Comparison of ENCODE assay signal across 20 mouse cellular contexts in the genomic region with DNA sequence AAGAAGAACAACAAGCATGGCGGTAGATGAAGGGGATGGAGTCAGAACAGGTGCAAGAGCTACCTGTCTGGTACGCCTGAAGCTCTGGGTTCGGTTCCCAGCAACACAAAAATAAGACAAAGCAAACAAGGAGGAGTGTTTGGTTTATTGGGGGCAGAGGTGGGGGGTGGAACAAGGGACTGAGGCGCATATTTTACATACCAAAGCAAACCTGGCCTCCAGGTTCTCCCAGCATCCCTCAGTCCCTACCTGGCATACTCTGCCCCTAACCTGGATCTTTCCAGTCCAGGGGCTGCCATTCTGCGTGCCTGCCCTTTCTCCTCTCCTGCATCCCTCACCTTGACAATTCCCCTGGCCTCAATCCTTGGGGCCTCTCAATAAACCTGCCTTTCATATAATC. TPM values are rescaled to one million over a fixed set of nuclear protein-coding genes. Genes with fewer than 3 reads are reported as not detected.
DNase-seq lines count a peak whose midpoint lies in the region; TF ChIP-seq lines count a peak whose summit lies in the region.
"Had no signal": no experiment of that assay in that cellular context is flagged by ENCODE, and none has a peak within 500 bp of the region (broad histone marks: within the 10 kb centered on the region; RNA-seq: fewer than 3 reads in every experiment).

No protein-coding gene starts in this region.

- H3K36me3 ChIP-seq in E14TG2a.4 (ENCODE audit: insufficient read depth, low read length): no peaks in the 10 kb centered on the region
- H3K36me3 ChIP-seq: embryonic facial prominence, embryonic 13.5 days; forebrain, embryonic 15.5 days; G1E had no signal

- peaks cover 54% of the 10 kb centered on the region for H3K4me1 ChIP-seq in E14TG2a.4 (replicated peaks; ENCODE audit: low read depth, low read length)
- H3K4me1 ChIP-seq: forebrain, embryonic 13.5 days; forebrain, embryonic 15.5 days had no signal

- TF ChIP-seq CTCF in E14TG2a.4 (conservative IDR thresholded peaks at IDR 0.05; ENCODE audit: low read length): no peak

- peaks cover 10% of the 10 kb centered on the region; the same call in 1 of the 2 replicates for H3K27me3 ChIP-seq in E14TG2a.4 (ENCODE audit: insufficient read depth, low read length)
- H3K27me3 ChIP-seq: embryonic facial prominence, embryonic 13.5 days; forebrain, embryonic 13.5 days; forebrain, embryonic 15.5 days; Patski had no signal

- DNase-seq in heart, adult 11 months: peak; percentile 52
- no peak for DNase-seq in heart, adult 9 months (ENCODE audit: low spot score in 2 of 2)
- peak; percentile 37 for DNase-seq in ES-CJ7 (ENCODE audit: low read depth, low spot score)
- no peak for DNase-seq in gastrocnemius, postnatal 25 days
- no peak for DNase-seq in layer of hippocampus, adult 11-12 months (ENCODE audit: low spot score)
- no peak for DNase-seq in adrenal gland, postnatal 14 days
- DNase-seq: adrenal gland, postnatal 10 days; adrenal gland, postnatal 36 days; cerebellum, adult 11-12 months; cerebellum, adult 2 months; cerebellum, adult 9-10 months; cerebellum, postnatal 10 days; cerebellum, postnatal 25 days; forebrain, postnatal 0 days had no signal

- H3K9me3 ChIP-seq in E14TG2a.4 (ENCODE audit: low read length): no peaks in the 10 kb centered on the region
- H3K9me3 ChIP-seq: embryonic facial prominence, embryonic 13.5 days; forebrain, embryonic 13.5 days; forebrain, embryonic 15.5 days; G1E had no signal

- peak overlapping the region; percentile 23; the same call in 1 of the 2 replicates for H3K4me3 ChIP-seq in E14TG2a.4 (replicated peaks; ENCODE audit: low read length)
- H3K4me3 ChIP-seq: embryonic facial prominence, embryonic 13.5 days; forebrain, embryonic 13.5 days; forebrain, embryonic 15.5 days had no signal

RNA-seq across cellular contexts. Expression of a gene that starts 42.5 kb away (rescaled TPM):
- under 1 TPM; 0.92 to 0.94 TPM for total RNA-seq in gastrocnemius, postnatal 25 days (2021)
- 3.0 and 3.6 TPM in 2 replicates for total RNA-seq in adrenal gland, postnatal 14 days (2021)

RNA-seq across cellular contexts. Expression of a gene that starts 42.6 kb away (rescaled TPM):
- total RNA-seq in gastrocnemius, postnatal 25 days (2021): 1 to 10 TPM; 7.4 to 9.8 TPM
- 29.1 and 32.4 TPM in 2 replicates for total RNA-seq in adrenal gland, postnatal 14 days (2021)

Comparison
In these comparisons a context has a peak if more than half of its experiments do, and no peak if none do; other contexts are left out.
1. DNase-seq: peak in heart, adult 11 months (single experiment) and ES-CJ7 (single experiment); none in heart, adult 9 months (0 of 2), gastrocnemius, postnatal 25 days (single experiment), layer of hippocampus, adult 11-12 months (single experiment) and adrenal gland, postnatal 14 days (single experiment).